Mouse (Mus musculus) heart, embryonic 14.5 days (tissue): ENCODE measurements at regions not wholly inside any gene's neighbourhood (a gene's known extent, or its start where the extent isn't known, plus 50 kb on each side); places are given as distances from the start of the nearest gene placed in this dataset.

ENCODE experiments used
- ATAC-seq: fragments of 200-750 bp; cut with Nextera tagmentation; 2 replicates; pipeline ENCODE4 v1.8.0; 2017; ENCODE audit warnings: low read depth, moderate TSS enrichment; ENCODE audit not compliant: insufficient number of reproducible peaks, insufficient read depth, low FRiP score
- H3K27ac ChIP-seq, 2 experiments: fragments of 200-500 bp in 1 of 2; fragments of 300-500 bp in 1 of 2; sonication (generic) in 1 of 2; replicated peaks in 1 of 2; 2 replicates each; pipeline ENCODE4 v1.5.1; 2012 to 2014; ENCODE audit warnings: low read depth in 2 of 2, low read length in 2 of 2, control low read depth in 1 of 2, mild to moderate bottlenecking in 1 of 2, mixed read lengths in 1 of 2; ENCODE audit not compliant: control insufficient read depth in 1 of 2, insufficient read depth in 1 of 2
- H3K27me3 ChIP-seq: fragments of 300-500 bp; sonication (generic); 2 replicates; pipeline ENCODE4 v1.6.1; 2014; ENCODE audit warnings: mild to moderate bottlenecking, low read length, control low read depth; ENCODE audit not compliant: control insufficient read depth, insufficient read depth
- H3K36me3 ChIP-seq: fragments of 300-500 bp; sonication (generic); 2 replicates; pipeline ENCODE4 v1.6.1; 2014; ENCODE audit warnings: mild to moderate bottlenecking, control low read depth, low read length, mixed read lengths; ENCODE audit not compliant: control insufficient read depth, insufficient read depth
- H3K4me1 ChIP-seq, 2 experiments: fragments of 200-500 bp in 1 of 2; fragments of 300-500 bp in 1 of 2; sonication (generic) in 1 of 2; 2 replicates each; pipeline ENCODE4 v1.6.1; 2012 to 2014; ENCODE audit warnings: low read length in 2 of 2, control low read depth in 1 of 2, mixed read lengths in 1 of 2; ENCODE audit not compliant: control insufficient read depth in 2 of 2, insufficient read depth in 2 of 2
- H3K4me2 ChIP-seq: fragments of 300-500 bp; sonication (generic); 2 replicates; pipeline ENCODE4 v1.6.1; 2014; ENCODE audit warnings: mild to moderate bottlenecking, low read length
- H3K4me3 ChIP-seq, 2 experiments: fragments of 200-500 bp in 1 of 2; fragments of 300-500 bp in 1 of 2; sonication (generic) in 1 of 2; 2 replicates each; pipeline ENCODE4 v1.5.1; 2012 to 2014; ENCODE audit warnings: low read length in 2 of 2, mild to moderate bottlenecking in 2 of 2, control low read depth in 1 of 2, low read depth in 1 of 2, moderate library complexity in 1 of 2; ENCODE audit not compliant: control insufficient read depth in 1 of 2, insufficient read depth in 1 of 2
- H3K9ac ChIP-seq: fragments of 300-500 bp; sonication (generic); 2 replicates; pipeline ENCODE4 v1.6.1; 2014; ENCODE audit warnings: mild to moderate bottlenecking, low read length
- H3K9me3 ChIP-seq: fragments of 300-500 bp; sonication (generic); 2 replicates; pipeline ENCODE4 v1.6.1; 2016; ENCODE audit warnings: low read length, control low read depth; ENCODE audit not compliant: control insufficient read depth
- WGBS: fragments of 180-500 bp; shearing (Covaris S2); extraction: QIAGEN DNeasy Blood & Tissue Kit; methylation state at CpG from one replicate; pipeline ENCODE4 v1.1.7; 2014; 5-methylcytosine and 5-hydroxymethylcytosine counted together

- Histone ChIP-seq H3K27ac (no peak overlapping the region), H3K4me2 (no peak overlapping the region), H3K27me3 (no peaks in the 10 kb centered on the region), H3K9ac (no peak overlapping the region), H3K4me1 (no peaks in the 10 kb centered on the region), H3K9me3 (no peaks in the 10 kb centered on the region), H3K4me3 (no peak overlapping the region), H3K36me3 (no peaks in the 10 kb centered on the region)
- ATAC-seq, result no peak
Observed at GRCm38 (mm10) chr16:75052953-75053352, 532.9 kb downstream of the Lipi start.

- WGBS, result 84% methylated on average over 2 of the region's 2 CpGs
- H3K4me1 ChIP-seq, result no peaks in the 10 kb centered on the region
Observed at GRCm38 (mm10) chr16:75045969-75046368, 539.9 kb downstream of the Lipi start.

More at GRCm38 (mm10) chr16:75045969-75046368, 539.9 kb downstream of the Lipi start:
- no peak for ATAC-seq
- no peaks in the 10 kb centered on the region for H3K27me3 ChIP-seq
- no peaks in the 10 kb centered on the region for H3K36me3 ChIP-seq
- H3K9me3 ChIP-seq, result no peaks in the 10 kb centered on the region
- H3K27ac ChIP-seq, result no peak overlapping the region
- H3K4me3 ChIP-seq, result no peak overlapping the region
- H3K9ac ChIP-seq, result no peak overlapping the region
- no peak overlapping the region for H3K4me2 ChIP-seq
